Mouse (Mus musculus) thymus, postnatal 14 days (tissue): Measurements from ENCODE around the gene Pdzd4.
A peak's percentile ranks its signal among the peaks of the same experiment; 100 is the strongest.

Source experiments
- DNase-seq: peaks from one replicate; pipeline ENCODE4 v3.0.0; 2021

Pdzd4 gene

GRCm38 (mm10) chrX:73824185-73825151 is at the start of gene Pdzd4:
Gene Pdzd4, minus strand, starts transcription at chrX:73824969.
- peak; percentile 78 for DNase-seq

- DNase-seq, result no peak
Observed at GRCm38 (mm10) chrX:73871956-73872355, 47.2 kb upstream of the Pdzd4 start.

- no peak for DNase-seq
Observed at GRCm38 (mm10) chrX:73871474-73871873, 46.7 kb upstream of the Pdzd4 start.

- peak; percentile 42 for DNase-seq
Observed at GRCm38 (mm10) chrX:73869334-73869733, 44.6 kb upstream of the Pdzd4 start.

- DNase-seq, result no peak
Observed at GRCm38 (mm10) chrX:73867852-73868251, 43.1 kb upstream of the Pdzd4 start.

- DNase-seq, result no peak
Observed at GRCm38 (mm10) chrX:73867256-73867655, 42.5 kb upstream of the Pdzd4 start.

- no peak for DNase-seq
Observed at GRCm38 (mm10) chrX:73864692-73865091, 39.9 kb upstream of the Pdzd4 start.

GRCm38 (mm10) chrX:73855087-73855408 is 30.3 kb upstream of the Pdzd4 start:
- no peak for DNase-seq

GRCm38 (mm10) chrX:73854326-73855086 is 29.7 kb upstream of the Pdzd4 start:
- DNase-seq, result no peak

- no peak for DNase-seq
Observed at GRCm38 (mm10) chrX:73836691-73837090, 11.9 kb upstream of the Pdzd4 start.

GRCm38 (mm10) chrX:73835731-73836130 is 11.0 kb upstream of the Pdzd4 start:
- DNase-seq, result no peak

- DNase-seq, result no peak
Observed at GRCm38 (mm10) chrX:73823747-73824146, 1.0 kb downstream of the Pdzd4 start.

- DNase-seq, result peak; percentile 18
Observed at GRCm38 (mm10) chrX:73816596-73817314, 8.0 kb downstream of the Pdzd4 start.

GRCm38 (mm10) chrX:73815072-73815471 is 9.7 kb downstream of the Pdzd4 start:
- peak; percentile 31 for DNase-seq

- DNase-seq, result no peak
Observed at GRCm38 (mm10) chrX:73805814-73806213, 19.0 kb downstream of the Pdzd4 start.

GRCm38 (mm10) chrX:73798502-73798901 is 26.3 kb downstream of the Pdzd4 start:
- DNase-seq, result peak; percentile 82

- no peak for DNase-seq
Observed at GRCm38 (mm10) chrX:73797511-73797910, 27.3 kb downstream of the Pdzd4 start.

- DNase-seq, result no peak
Observed at GRCm38 (mm10) chrX:73793505-73793904, 31.3 kb downstream of the Pdzd4 start.

GRCm38 (mm10) chrX:73793039-73793438 is 31.7 kb downstream of the Pdzd4 start:
- DNase-seq, result no peak

- no peak for DNase-seq
Observed at GRCm38 (mm10) chrX:73788501-73788900, 36.3 kb downstream of the Pdzd4 start.

GRCm38 (mm10) chrX:73787225-73787558 is 37.6 kb downstream of the Pdzd4 start:
- no peak for DNase-seq

- DNase-seq, result peak; percentile 92
Observed at GRCm38 (mm10) chrX:73786364-73787224, 38.2 kb downstream of the Pdzd4 start, which contains the start of the genes Idh3g and Ssr4. Gene Idh3g, minus strand, starts transcription at chrX:73786897. Gene Ssr4, plus strand, starts transcription at chrX:73787028.
